In genomic region chr2:13793054-13793968, GRCm38 (mm10) we compare ENCODE assay signal across 9 mouse cellular contexts. TPM values are rescaled to one million over a fixed set of nuclear protein-coding genes. Genes with fewer than 3 reads are reported as not detected.
DNase-seq lines count a peak whose midpoint lies in the region; ATAC-seq and TF ChIP-seq lines count a peak whose summit lies in the region.
"Had no signal": no experiment of that assay in that cellular context is flagged by ENCODE, and none has a peak within 500 bp of the region (broad histone marks: within the 10 kb centered on the region; RNA-seq: fewer than 3 reads in every experiment).

No protein-coding gene starts in this region.

- DNase-seq in embryo, embryonic 11 days, result peak; percentile 80
- peak; percentile 24 for DNase-seq in liver, postnatal 0 days
- DNase-seq in thymus, adult 2 months, result peak; percentile 30

- H3K9ac ChIP-seq in heart, embryonic 13.5 days, result peak overlapping the region; percentile 68
- peak overlapping the region; percentile 47; the same call in 1 of the 2 replicates for H3K9ac ChIP-seq in kidney, embryonic 14.5 days (ENCODE audit: low read depth, low read length)
- no peak overlapping the region for H3K9ac ChIP-seq in liver, postnatal 0 days (replicated peaks)

- no peak for TF ChIP-seq POLR2A in thymus, adult 2 months (IDR thresholded peaks at IDR 0.05; ENCODE audit: control insufficient read depth, extremely low read depth, insufficient read depth, low read length, poor library complexity)

- TF ChIP-seq CTCF in liver, postnatal 0 days (IDR thresholded peaks at IDR 0.05; ENCODE audit: low read depth), result no peak
- no peak for TF ChIP-seq CTCF in thymus, adult 2 months (IDR thresholded peaks at IDR 0.05; ENCODE audit: borderline replicate concordance, control insufficient read depth, extremely low read depth, insufficient read depth, low read length, poor library complexity)

- TF ChIP-seq EP300 in liver, postnatal 0 days (IDR thresholded peaks at IDR 0.05; ENCODE audit: low read depth), result no peak

- peak overlapping the region; percentile 9 for H3K4me3 ChIP-seq in erythroblast, embryonic 14.5 days (replicated peaks)
- peak overlapping the region; percentile 62 for H3K4me3 ChIP-seq in heart, embryonic 13.5 days
- H3K4me3 ChIP-seq in kidney, embryonic 14.5 days (ENCODE audit: low read length), result peak overlapping the region; percentile 65
- peak overlapping the region; percentile 49 for H3K4me3 ChIP-seq in liver, postnatal 0 days (ENCODE audit: low read depth, low read length)
- H3K4me3 ChIP-seq in thymus, adult 2 months (ENCODE audit: control insufficient read depth, insufficient read depth, low read length), result peak overlapping the region; percentile 52

- no peaks in the 10 kb centered on the region; the same call in 1 of the 2 replicates for H3K9me3 ChIP-seq in erythroblast, embryonic 14.5 days (ENCODE audit: control insufficient read depth, low read length)
- no peaks in the 10 kb centered on the region for H3K9me3 ChIP-seq in heart, embryonic 13.5 days
- no peaks in the 10 kb centered on the region for H3K9me3 ChIP-seq in kidney, embryonic 14.5 days (ENCODE audit: control insufficient read depth, low read length)
- no peaks in the 10 kb centered on the region for H3K9me3 ChIP-seq in liver, postnatal 0 days (ENCODE audit: low read length)
- H3K9me3 ChIP-seq: G1E had no signal

- no peaks in the 10 kb centered on the region for H3K4me1 ChIP-seq in erythroblast, embryonic 14.5 days (ENCODE audit: control insufficient read depth)
- H3K4me1 ChIP-seq in heart, embryonic 13.5 days, result peaks cover 11% of the 10 kb centered on the region
- no peaks in the 10 kb centered on the region for H3K4me1 ChIP-seq in kidney, embryonic 14.5 days (ENCODE audit: control insufficient read depth, insufficient read depth, low read length)
- peaks cover 11% of the 10 kb centered on the region for H3K4me1 ChIP-seq in liver, postnatal 0 days (ENCODE audit: insufficient read depth)
- peaks cover 15% of the 10 kb centered on the region for H3K4me1 ChIP-seq in thymus, adult 2 months (replicated peaks; ENCODE audit: control insufficient read depth, insufficient read depth, low read length)

- under 1% methylated on average over 89 of the region's 89 CpGs for WGBS in heart, embryonic 13.5 days
- WGBS in kidney, embryonic 14.5 days, result under 1% methylated on average over 71 of the region's 89 CpGs
- WGBS in liver, postnatal 0 days (ENCODE audit: insufficient replicate concordance), result 1% methylated on average over 83 of the region's 89 CpGs
- 3% methylated on average over 89 of the region's 89 CpGs for WGBS in thymus, adult 2 months

- no peaks in the 10 kb centered on the region for H3K36me3 ChIP-seq in erythroblast, embryonic 14.5 days (ENCODE audit: control insufficient read depth)
- H3K36me3 ChIP-seq in heart, embryonic 13.5 days, result no peaks in the 10 kb centered on the region
- no peaks in the 10 kb centered on the region for H3K36me3 ChIP-seq in kidney, embryonic 14.5 days (ENCODE audit: control insufficient read depth, insufficient read depth, low read length)
- no peaks in the 10 kb centered on the region for H3K36me3 ChIP-seq in liver, postnatal 0 days (replicated peaks; ENCODE audit: insufficient read depth, low read length)
- no peaks in the 10 kb centered on the region for H3K36me3 ChIP-seq in thymus, adult 2 months (ENCODE audit: control insufficient read depth, insufficient read depth, low read length)
- H3K36me3 ChIP-seq: G1E had no signal

- no peak for ATAC-seq in erythroblast, adult 5-6 weeks (replicated peaks; ENCODE audit: low FRiP score, poor library complexity, severe bottlenecking)
- peak; percentile 42; the same call in 1 of the 2 replicates for ATAC-seq in heart, embryonic 13.5 days (ENCODE audit: extremely low read depth, insufficient number of reproducible peaks, low FRiP score, low TSS enrichment)
- ATAC-seq in kidney, embryonic 14.5 days (ENCODE audit: low FRiP score, low TSS enrichment), result peak; percentile 86
- no peak for ATAC-seq in liver, postnatal 0 days
- ATAC-seq in neutrophil, adult 5-6 weeks (ENCODE audit: extremely low read depth, insufficient number of reproducible peaks, low FRiP score, poor library complexity, severe bottlenecking), result peak; percentile 51

- no peak overlapping the region for H3K27ac ChIP-seq in heart, embryonic 13.5 days (replicated peaks)
- H3K27ac ChIP-seq in kidney, embryonic 14.5 days (ENCODE audit: low read depth, low read length), result no peak overlapping the region
- no peak overlapping the region for H3K27ac ChIP-seq in liver, postnatal 0 days (ENCODE audit: low read depth)
- no peak overlapping the region for H3K27ac ChIP-seq in thymus, adult 2 months (ENCODE audit: control insufficient read depth, insufficient read depth, low read length)

- H3K27me3 ChIP-seq in erythroblast, embryonic 14.5 days (ENCODE audit: control insufficient read depth), result peaks cover 41% of the 10 kb centered on the region
- peaks cover 68% of the 10 kb centered on the region for H3K27me3 ChIP-seq in heart, embryonic 13.5 days (replicated peaks)
- peaks cover 23% of the 10 kb centered on the region for H3K27me3 ChIP-seq in kidney, embryonic 14.5 days (ENCODE audit: control insufficient read depth, insufficient read depth, low read length)
- peaks cover 23% of the 10 kb centered on the region for H3K27me3 ChIP-seq in liver, postnatal 0 days (ENCODE audit: insufficient read depth, low read length)
- H3K27me3 ChIP-seq in thymus, adult 2 months (ENCODE audit: control insufficient read depth, insufficient read depth, low read length), result peaks cover 14% of the 10 kb centered on the region; the same call in 1 of the 2 replicates

- peak overlapping the region; percentile 91 for H3K4me2 ChIP-seq in heart, embryonic 13.5 days
- peak overlapping the region; percentile 99 for H3K4me2 ChIP-seq in kidney, embryonic 14.5 days (replicated peaks; ENCODE audit: low read depth, low read length)
- H3K4me2 ChIP-seq in liver, postnatal 0 days (ENCODE audit: low read depth, low read length), result peak overlapping the region; percentile 79

RNA-seq across cellular contexts. Expression of gene St8sia6, which starts 0.6 kb away (rescaled TPM):
- polyA plus RNA-seq in erythroblast, embryonic 14.5 days (2012), result not detected in 2 replicates
- total RNA-seq in erythroblast, adult 5-6 weeks (2015; ENCODE audit: low replicate concordance), result 0.21 and 2.7 TPM in 2 replicates
- 0.17 and 0.56 TPM in 2 replicates for total RNA-seq in erythroblast, adult 5-6 weeks (2017; ENCODE audit: low replicate concordance)
- polyA plus RNA-seq in heart, embryonic 13.5 days (2015; fragmentation: Nextera tagmentation; extraction: Ambion mirVana), result 0.70 TPM in 2 replicates
- 2.4 and 4.5 TPM in 2 replicates for polyA plus RNA-seq in kidney, embryonic 14.5 days (2014; fragmentation: Nextera tagmentation; extraction: Ambion mirVana)
- 0.02 and 0.05 TPM in 2 replicates for polyA plus RNA-seq in liver, postnatal 0 days (2015; fragmentation: Nextera tagmentation; extraction: Ambion mirVana)
- 5.2 and 6.0 TPM in 2 replicates for total RNA-seq in neutrophil, adult 5-6 weeks (2017)
- polyA plus RNA-seq in thymus, adult 2 months (2012; rRNA removed), result 1.1 TPM in 2 replicates
- polyA plus RNA-seq: G1E had no signal

Comparison
In these comparisons a context has a peak if more than half of its experiments do, and no peak if none do; other contexts are left out.
1. H3K4me3 ChIP-seq: peak in every context shown above with its lines; median percentile 65 in kidney, embryonic 14.5 days; 62 in heart, embryonic 13.5 days; 52 in thymus, adult 2 months; 49 in liver, postnatal 0 days; 9 in erythroblast, embryonic 14.5 days.
2. ATAC-seq: peak in heart, embryonic 13.5 days (single experiment), kidney, embryonic 14.5 days (single experiment) and neutrophil, adult 5-6 weeks (single experiment); none in erythroblast, adult 5-6 weeks (single experiment) and liver, postnatal 0 days (single experiment).
3. DNase-seq: peak in every context shown above with its lines; median percentile 80 in embryo, embryonic 11 days; 30 in thymus, adult 2 months; 24 in liver, postnatal 0 days.
4. Peak in every context shown above with its lines, with median percentiles within 50 percentile points of each other: H3K4me2 ChIP-seq.